Mouse (Mus musculus) frontal cortex, postnatal 10 days (tissue): ENCODE measurements around the gene Usp49.
"Not testable (repeated sequence)": the region's sequence is repeated elsewhere in the genome, so short reads cannot be mapped to it uniquely, and the experiment has no call there.

Source experiments
- DNase-seq, 2 experiments: peaks; one replicate each; pipeline ENCODE4 v3.0.0; 2022; ENCODE audit warnings: low spot score in 2 of 2, mixed read lengths in 1 of 2

Usp49 gene

DNA sequence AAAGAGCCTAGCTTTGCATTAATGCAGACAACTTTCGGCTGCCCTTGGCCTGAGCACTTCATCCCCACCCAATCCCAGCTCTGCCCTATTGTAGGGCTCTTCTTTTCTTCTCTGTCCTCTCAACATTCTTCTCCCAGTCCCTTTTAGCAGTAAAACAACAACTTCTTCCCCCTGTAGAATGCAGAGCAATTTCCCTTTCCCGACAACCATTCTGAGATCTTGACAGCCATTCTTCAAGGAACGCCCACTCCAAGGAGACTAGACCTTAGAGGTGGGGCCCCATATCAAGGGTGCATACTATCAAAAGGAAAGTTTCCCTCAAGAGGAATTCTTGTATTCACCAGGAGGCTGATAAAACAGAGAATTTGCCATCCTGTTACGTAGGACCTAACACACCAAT lies 18.5 kb downstream of the Usp49 start:
- no peak for DNase-seq

DNA sequence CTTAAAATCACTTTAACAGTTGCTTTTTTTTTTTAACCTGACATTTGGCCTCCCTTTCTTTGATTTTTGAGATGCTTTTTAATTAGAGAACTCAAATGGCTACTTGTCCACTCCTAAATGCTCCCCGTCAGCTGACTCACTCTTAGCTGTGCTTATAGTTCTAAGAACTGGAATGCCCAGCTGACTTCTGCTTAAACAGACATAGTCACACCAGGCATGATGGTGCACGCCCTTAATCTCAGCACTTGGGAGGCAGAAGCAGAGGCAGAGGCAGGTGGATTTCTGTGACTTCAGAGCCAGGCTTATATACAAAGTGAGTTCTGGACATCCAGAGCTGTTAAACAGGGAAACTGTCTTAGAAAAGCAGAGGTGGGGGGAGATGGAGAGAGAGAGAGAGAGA lies 21.5 kb downstream of the Usp49 start:
- no peak for DNase-seq

DNA sequence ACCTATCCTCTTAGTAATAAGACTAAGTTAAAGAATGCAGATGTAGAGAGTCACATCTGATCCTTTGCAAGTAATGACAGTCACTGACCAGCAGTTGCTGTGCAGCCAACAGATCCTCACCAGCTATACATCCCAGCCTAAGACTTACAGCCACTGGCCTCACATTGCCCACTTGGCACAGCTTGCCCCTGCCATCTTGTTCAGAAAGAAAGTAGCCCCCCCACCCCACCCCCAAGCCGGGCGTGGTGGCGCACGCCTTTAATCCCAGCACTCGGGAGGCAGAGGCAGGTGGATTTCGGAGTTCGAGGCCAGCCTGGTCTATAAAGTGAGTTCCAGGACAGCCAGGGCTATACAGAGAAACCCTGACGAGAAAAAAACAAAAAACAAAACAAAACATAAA lies 23.9 kb downstream of the Usp49 start:
- not testable (repeated sequence) for DNase-seq

DNA sequence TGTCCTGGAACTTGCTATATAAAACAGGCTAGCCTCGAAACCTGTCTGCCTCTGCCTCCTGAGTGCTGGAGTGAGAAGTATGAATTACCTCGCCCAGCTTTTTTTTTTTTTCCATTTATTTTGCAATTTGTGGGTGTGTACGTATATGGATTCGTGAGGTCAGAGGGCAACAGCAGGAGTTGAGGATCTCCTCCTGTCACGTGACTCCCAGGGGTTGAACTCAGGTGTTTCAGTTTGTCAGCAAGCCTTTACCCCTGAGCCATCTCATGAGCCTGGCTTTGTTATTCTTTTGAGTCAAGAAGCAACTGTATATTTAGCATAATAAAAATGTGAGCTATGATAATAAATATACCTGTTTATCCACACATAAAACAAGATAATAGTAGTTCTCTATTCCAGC lies 25.2 kb downstream of the Usp49 start:
- DNase-seq: no peak

DNA sequence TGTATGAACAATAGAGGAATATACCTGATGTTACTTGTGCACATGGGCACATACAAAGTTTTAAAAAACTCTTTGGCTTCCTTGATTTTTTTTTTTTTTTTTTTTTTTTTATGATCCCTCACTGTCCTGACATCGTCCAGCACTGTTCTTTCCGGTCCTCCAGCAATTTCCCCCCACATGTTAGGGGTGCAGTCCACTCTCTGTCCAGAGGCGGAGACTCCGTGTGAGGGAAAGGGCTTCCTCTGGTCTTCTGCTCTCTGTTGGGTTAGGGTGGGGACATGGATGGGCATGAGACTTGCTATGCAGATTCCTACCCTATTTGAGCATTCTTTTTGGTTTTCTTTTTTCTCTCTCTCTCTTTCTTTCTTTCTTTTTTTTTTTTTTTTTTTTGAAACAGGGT lies 27.4 kb downstream of the Usp49 start:
- no peak for DNase-seq

DNA sequence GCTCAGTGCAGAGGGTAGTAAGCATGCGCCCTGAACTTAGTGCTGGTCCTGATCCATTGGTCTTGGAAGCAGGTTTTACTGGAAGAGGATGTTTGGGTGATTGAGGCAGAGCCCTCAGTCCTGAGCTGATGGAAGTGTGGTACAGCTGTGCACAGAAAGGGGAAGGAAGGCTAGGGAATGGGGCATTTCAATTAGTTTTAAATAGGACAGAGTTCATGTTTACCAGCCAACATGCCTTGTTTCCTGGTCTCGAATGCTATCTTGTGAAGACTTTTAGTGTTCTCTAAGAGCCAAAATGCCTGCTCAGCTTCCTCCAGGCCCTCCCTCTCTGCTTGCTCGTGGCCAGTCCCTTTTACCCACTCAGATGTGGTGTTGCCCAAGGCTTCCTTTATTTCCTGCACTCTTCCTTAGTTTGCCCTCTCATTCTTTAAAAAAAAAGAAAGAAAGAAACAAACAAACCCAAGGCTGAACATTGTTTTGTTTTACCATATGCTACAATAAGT lies 28.3 kb downstream of the Usp49 start:
- DNase-seq: no peak

DNA sequence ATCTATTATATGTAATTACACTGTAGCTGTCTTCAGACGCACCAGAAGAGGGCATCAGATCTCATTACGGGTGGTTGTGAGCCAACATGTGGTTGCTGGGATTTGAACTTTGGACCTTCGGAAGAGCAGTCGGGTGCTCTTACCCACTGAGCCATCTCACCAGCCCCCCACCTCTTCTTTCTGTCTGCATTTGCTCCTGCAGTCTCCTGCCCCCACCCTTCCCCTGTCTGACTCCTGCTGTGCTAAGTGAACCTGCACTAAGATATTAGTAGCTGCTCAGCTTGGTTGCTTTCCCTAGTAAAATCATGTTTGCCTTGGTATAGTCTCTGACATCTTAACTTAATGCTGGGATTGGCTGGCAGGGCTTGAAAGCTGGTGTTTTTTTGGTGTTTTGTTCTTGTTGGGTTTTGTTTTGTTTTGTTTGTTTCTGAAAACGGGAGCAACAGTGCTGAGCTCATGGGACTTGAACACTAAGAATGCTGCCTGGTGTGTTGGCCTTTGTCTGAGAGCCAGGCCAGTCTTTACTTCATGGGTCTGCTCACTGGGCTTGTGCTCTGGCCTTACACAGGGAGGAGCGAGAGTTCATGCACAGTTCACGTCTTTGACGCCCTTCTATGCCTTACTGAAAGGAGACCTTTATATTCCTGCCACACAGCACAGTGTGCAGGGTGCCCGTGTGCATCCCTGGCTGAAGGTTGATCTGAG lies 32.7 kb downstream of the Usp49 start:
- no peak for DNase-seq

DNA sequence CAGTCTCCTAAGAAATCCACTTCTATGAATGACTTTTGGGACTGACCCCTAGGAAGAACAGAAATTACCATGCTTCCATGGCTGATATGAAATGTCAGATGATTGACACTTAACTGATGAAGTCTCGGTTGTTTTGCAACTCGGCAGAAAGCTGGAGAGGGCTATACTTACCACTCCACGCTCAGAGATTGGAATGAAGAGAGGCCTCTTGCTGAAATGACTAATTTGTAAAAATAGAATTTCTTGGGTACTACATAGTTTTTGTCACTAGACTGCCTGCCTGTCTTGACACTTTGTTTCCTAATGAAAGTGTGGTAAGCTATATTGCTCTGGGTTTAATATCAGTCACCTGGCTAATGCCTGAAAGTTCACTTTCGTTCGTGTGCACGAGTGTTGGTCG lies 34.0 kb downstream of the Usp49 start:
- DNase-seq: no peak

DNA sequence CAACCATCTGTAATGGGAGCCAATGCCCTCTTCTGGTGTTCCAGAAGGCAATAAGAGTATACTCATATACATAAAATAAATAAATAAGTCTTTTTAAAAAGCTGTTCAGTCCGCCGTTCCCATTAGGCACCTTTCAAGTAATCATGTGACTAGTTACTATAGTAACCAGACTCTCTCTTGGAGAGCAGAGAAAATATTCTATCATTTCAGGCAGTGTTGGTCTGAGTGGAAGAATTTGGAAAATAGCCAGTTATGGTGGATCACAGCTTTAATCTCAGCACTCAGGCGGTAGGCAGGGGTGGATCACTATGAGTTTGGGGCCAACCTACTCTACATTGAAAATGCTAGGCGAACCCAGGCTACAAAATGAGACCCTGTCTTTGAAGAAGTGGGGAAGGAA lies 38.7 kb downstream of the Usp49 start:
- DNase-seq: no peak

DNA sequence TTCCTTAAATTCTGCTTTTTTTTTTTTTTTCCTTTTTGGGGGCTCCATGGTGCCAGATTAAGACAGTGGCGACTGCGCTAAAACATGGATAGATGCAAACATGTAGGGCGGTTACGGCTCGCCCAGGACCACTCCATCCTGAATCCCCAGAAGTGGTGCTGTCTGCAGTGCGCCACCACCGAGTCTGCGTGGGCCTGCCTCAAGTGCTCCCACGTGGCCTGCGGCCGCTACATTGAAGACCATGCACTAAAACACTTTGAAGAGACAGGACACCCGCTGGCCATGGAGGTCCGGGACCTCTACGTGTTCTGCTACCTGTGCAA lies 41.5 kb downstream of the Usp49 start:
- no peak for DNase-seq

DNA sequence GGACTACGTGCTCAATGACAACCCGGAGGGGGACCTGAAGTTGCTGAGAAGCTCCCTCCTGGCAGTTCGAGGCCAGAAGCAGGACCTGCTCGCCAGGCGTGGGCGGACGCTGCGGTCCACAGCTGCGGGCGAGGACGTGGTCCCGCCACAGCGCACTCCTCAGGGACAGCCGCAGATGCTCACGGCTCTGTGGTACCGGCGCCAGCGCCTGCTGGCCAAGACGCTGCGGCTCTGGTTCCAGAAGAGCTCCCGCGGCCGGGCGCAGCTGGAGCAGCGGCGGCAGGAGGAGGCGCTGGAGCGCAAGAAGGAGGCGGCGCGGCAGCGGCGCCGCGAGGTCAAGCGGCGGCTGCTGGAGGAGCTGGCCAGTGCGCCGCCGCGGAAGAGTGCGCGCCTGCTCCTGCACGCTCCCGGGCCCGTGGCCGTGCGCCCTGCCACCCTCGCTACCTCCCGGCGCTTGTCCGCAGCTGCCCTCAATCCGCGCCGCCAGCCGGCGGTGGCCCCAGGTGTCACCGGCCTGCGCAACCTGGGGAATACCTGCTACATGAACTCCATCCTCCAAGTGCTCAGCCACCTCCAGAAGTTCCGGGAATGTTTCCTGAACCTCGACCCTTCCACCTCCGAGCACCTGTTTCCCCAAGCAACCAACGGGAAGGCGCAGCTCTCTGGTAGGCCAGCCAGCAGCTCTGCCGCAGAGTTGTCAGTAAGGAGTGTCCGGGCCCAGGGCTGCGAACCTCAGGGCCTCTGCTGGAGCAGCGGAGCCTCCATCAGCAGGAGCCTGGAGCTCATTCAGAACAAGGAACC lies 42.0 kb downstream of the Usp49 start:
- peak in 1 of 2 experiments; percentile 43 for DNase-seq

DNA sequence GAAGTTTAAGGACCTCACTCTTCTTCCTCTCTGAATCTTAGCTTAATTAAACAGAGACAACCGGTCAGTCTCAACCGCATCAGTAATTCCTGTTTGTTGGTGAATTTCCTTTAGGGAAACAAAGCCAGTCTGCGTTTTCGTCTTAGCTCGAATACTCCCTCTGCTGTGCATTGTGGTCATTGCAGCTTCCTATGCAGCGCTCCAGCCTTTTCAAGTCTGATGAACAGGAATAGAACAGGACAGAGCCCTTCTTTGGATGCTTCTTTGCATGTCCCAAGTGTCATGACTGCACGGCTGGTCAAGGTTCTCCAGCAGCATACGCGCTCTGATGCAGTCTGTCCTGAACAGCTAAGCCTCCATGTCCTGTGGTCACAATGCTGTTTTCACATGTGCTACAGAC lies 46.1 kb downstream of the Usp49 start:
- DNase-seq: peak in 1 of 2 experiments; percentile 72

DNA sequence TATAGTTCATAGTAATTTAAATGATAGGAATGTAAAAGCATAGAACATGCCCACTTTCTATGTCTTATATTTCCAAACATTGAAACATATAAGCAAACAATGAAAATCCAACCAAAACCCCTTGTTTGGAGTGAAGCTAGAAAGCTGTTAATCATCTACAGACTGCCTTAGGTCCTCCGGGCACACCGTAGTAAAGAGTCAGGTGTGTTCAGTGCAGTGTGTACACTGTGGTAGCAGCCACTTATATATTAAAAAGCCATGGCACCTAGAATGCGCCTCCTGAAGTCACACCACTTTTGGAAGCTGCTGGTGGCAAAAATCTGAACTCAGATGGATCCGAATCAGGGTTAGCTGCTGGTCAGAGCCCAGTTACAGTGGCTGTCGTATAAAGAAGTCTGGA lies 47.7 kb downstream of the Usp49 start:
- no peak for DNase-seq

DNA sequence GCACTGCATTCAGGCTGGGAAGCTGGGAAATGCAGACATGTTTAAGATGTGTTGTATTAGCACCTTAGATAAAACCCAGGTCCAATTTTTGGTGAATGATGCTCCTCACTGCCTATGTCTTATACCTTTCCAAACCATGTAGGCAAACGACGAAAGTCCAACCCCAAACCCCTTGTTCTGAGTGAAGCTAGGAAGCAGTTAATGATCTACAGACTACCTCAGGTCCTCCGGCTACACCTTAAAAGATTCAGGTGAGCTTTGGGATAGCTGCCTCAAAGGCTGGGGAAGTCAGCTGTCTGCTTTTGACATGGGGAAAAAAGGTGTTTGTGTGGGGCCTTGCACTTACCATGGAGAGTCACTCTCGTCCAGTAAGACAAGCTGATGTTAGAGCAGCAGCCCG lies 48.2 kb downstream of the Usp49 start:
- no peak for DNase-seq

DNA sequence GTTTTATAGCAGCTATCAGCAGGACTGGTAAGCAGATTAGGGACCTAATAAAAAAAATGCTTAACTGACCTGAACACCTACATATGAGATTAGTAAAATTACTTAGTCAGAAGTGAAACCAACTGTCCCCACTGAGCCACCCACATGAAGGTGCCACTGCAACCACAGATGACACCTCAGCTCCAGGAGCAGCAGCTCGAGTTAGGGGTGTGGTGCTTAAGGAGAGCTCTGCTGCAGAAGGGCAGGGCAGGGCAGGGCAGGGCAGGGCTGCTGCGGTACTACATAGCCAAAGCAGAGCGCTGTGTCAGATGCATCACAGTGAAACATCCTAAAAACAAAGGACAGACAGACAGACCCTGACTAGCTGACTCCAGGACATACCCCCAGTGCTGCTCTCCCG lies 52.3 kb downstream of the Usp49 start:
- no peak for DNase-seq

DNA sequence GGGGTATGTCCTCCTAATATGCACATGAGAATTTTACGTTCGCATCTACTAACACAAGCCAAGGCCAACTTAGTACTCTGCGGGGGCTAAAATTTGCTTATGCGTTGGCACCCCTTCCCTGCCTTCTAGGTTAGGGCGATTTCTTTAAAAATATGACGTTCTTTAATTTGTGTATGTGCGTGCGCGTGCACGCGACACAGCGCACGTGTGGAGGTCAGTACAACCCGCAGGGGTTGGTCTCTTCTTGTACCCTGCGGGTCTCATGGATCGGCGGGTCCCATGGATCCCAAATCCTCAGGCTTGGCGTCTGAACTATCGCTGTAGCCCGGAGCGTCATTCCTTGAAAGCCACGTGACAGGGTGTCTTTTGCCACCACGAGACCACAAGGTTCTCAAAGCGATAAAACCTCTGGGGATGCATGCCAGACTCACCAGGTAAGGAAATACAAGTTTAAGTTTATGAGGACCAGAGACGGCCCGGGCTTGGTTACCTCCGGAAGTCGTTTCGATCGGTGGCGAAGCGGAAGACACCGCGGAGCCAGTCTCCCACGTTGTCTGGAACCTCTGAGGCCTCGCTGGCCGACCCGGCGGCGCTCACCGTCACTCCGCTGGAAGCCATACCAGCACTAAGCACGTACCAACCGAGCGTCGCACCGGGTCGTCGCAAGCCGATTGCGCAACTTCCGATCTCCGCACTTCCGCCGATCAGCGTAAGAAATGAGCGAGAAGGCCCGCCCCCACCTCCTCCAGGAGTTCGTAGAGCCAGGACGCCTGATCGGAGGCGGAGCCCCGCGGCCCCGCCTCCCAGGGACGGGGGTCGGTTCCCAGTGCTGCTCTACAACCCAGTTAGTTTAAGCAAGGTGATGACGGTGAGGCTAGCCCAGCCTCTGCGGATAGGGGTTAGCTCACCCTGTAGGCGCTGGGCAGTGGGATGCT lies 57.2 kb downstream of the Usp49 start:
- peak; percentile 95 to 96 for DNase-seq

DNA sequence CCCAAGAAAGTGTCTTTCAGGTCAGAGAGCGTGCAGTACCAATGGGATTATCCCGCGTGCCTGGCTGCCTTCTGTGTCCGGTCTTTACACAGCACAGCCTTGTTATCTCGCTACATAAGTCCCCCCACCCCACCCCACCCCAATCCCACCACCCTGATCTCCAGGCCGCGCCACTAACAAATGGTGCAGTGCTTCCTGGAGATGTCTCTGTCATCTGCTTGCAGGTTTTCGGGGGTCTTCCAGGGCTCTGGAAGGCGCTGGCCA lies 57.8 kb downstream of the Usp49 start, which contains the start of gene Tomm6:
Tomm6 (minus strand) TSS at position 43 of the 264 bp plus-strand sequence.
- DNase-seq: no peak

DNA sequence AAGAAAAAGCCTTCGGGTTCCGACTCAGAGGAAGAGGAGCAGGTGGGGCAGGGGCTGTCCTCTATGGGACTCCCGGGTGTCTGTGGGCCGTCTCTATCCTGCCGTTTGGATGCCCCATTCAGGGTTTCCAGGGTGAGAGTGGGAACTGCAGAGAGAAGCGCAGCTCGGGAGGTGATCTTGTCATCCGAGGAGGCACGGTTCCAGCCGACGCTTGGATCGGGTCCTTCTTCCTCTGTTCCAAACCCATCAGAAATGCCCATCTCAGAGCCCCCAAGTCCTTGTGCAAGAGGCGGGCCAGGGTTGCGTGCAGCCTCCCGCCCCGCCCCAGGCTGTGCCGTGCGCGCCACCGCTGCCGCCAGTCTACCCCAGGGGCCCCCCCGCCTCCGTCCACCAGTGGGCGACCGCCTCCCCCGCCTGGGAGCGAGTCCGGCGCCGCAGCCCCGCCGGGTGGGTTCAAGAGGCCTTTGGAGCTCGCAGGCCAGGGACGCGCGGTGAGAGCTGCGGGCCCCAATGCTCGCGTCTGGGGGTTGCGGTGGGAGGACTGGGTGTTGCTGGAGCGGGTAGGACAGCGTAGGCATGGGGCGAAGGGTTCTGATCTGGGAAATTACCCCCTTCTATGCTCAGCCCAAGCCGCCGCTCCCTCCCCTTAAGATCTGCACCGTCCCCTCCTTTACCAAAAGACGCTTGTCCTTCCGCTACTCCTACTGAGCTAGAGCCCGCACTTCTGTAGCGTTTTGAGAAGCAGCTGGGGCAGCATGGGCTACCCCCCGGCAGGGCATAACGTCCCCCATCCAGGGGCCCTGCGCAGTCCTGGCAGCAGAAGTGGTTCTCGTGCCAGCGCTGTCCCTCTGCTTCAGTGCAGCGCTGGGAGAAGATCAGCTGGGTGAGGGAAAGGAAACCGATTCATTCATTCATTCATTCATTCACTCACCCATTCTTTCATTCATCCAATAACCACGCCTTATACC lies 58.4 kb downstream of the Usp49 start, which contains the start of gene Frs3:
Frs3 (plus strand) TSS at position 423 of the 968 bp plus-strand sequence.
- peak; percentile 80 to 82 for DNase-seq

DNA sequence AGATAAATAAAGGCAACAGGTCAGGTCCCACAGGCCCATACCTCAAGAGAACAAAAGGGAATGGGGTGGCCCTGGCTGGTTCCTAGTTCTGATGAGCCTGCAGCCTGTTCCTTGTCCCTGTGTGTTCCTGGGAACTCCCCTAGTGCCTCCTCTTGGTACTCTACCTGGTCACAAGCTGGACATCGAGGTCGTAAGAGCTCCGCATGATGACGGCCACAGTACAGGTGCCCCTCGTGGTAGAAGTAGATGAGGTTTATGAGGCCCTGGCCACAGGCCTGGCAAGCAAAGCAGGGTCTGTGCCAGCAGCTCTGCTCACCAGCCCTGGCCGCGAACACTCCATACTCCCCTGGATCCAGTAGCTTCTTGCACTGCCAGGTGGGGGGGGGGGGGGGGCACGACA lies 59.4 kb downstream of the Usp49 start:
- no peak for DNase-seq

DNA sequence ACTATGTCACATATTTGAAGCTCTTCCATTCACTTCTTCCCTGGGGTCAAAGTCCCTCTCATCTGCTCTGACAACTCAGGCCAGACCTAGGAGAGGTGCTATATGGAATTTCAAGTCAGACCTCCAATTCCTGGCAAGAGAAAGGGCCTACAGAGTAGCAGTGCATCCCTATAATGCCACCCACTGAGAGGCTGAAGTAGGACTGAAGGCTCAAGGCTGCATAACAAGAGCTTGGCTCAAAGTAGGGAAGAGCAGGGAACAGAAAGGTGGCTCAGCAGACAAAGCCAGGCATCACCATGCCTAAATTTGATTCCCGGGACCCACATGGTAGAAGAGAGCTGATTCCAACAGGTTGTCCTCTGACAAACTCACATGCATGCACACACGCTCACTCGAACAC lies 61.2 kb downstream of the Usp49 start:
- DNase-seq: no peak
